Mouse (Mus musculus) yolk sac, embryonic 10.5 days (tissue): ENCODE results near the gene Arih1.
"Not testable (repeated sequence)": the region's sequence is repeated elsewhere in the genome, so short reads cannot be mapped to it uniquely, and the experiment has no call there.

ENCODE experiments used
- DNase-seq: peaks from one replicate; pipeline ENCODE4 v3.0.0-alpha.2; 2017; ENCODE audit warnings: low spot score

Arih1 gene

DNA sequence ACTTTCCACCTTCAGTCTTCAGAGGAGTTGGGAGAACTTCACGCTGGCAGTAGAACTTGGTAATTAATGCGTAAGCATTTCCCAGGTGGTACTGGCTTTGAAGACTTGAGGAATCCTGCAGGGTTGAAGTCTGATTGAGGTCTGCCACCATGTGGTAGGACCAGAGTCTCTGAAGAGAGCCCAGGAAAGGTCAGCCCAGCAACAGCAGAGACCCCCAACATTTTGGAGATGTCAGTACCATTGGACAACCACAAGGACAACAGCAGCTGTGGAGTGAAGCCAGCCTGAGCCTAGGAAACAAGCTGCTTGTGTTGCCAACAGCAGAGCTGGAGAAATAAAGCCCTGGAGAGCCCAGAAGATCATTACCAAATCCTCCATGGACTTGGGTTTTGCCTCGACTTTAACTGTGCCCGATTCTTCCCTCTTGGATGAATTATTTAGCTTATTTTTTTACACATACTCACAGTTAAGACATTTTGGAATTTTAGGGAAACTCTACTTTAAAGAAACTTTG is 27.4 kb downstream of the Arih1 start:
- no peak for DNase-seq

DNA sequence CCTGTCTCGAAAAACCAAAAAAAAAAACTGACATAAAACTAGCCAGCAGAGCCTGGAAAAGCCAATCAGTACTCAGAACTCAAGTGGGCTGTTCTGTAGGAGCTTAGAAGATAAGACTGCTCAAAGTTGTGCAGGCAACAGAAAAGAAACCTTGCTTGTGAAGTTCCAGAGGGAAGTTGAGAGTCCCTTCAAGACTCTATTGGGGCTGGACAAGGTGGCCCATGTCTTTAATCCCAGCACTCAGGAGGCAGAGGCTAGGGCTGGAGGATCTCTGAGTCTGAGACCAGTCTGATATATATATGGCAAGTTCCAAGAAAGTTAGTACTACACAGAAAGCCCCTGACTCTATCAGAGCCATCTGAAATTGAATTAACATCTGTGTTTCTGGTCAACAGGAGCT is 28.0 kb downstream of the Arih1 start:
- no peak for DNase-seq

DNA sequence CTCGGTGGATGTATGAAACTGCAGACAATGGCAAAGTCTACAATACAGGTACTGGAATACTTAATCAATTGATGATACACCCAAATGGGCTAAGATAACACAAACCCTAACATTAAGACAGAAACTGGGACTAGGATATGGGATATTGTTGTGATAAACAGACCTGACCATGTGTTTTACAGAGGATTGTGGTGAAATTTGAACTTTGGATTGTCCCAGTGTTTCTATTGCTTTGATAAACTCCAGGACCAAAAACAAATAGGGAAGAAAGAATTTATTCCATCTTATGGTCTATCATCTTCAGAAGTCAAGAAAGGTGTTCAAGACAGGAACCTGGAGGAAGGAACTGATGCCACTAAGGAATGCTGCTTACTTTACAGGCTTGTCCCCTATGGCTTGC is 28.7 kb downstream of the Arih1 start:
- no peak for DNase-seq

DNA sequence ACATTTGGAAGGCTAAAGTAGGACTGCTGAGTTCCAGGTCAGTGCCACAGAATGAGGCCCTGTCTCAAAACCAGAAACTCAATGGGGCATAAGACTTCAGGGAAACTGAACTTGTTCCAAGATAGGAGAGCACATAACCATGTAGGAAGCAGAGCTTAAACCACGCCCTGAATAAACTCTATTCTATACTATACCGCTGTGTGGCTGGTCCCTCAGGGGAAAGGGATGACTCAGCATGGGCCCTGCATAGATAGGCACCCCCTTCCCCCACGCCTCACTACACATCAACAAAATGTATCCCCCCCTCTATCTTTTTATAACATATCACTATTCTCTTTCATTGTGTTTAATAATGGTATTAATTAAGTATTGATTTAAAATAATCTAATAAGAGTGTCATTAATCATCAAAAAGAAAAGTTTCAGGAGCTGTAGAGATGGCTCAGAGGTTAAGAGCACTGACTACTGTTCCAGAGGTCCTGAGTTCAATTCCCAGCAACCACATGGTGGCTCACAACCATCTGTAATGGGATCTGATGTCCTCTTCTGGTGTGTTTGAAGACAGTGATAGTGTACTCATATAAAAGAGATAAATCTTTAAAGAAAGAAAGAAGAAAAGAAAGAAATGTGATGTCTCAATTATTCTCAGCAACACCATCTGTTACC is 30.9 kb downstream of the Arih1 start:
- no peak for DNase-seq

DNA sequence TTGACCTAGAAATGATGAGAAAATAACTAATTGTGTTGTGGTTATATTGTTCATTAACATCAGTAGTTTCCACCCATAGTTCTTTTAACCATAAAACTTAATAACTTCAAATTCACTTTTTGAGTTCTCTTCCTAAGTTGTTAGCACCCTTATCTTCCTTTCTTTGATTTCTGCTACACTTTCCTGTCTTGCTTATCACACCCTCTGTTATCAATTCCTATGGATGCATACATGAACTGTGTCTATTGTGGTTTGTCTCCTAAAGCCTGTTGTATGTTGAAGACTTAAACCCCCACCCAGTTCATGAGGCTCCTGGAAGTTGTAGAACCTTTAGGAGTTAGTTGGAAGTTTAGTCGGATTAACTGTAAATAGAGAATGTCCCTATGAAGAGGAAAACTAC is 52.7 kb downstream of the Arih1 start:
- no peak for DNase-seq

GRCm38 (mm10) chr9:59431626-59432025 is 54.8 kb downstream of the Arih1 start:
- DNase-seq, result no peak

GRCm38 (mm10) chr9:59420487-59420886 is 65.9 kb downstream of the Arih1 start:
- DNase-seq, result no peak

DNA sequence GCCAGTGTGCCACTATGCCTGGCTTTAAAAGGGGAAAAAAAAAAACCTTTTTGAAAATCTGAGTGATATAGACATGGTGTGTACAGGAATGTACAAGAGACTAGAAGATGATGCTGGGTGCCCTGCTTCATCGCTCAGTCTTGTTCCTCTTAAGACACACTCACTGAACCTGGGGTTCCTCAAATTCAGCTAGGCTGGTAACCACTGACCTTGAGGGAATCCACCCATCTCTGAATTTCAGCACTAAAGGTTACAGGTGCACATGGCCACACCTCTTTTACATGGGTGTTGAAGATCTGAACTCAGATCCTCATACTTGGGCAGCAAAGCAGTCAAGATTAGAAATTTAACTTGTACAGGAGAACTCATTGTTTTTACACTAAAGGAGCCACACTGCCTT is 79.1 kb downstream of the Arih1 start:
- DNase-seq, result no peak

GRCm38 (mm10) chr9:59389086-59389485 is 97.3 kb downstream of the Arih1 start:
- DNase-seq, result peak; percentile 5

DNA sequence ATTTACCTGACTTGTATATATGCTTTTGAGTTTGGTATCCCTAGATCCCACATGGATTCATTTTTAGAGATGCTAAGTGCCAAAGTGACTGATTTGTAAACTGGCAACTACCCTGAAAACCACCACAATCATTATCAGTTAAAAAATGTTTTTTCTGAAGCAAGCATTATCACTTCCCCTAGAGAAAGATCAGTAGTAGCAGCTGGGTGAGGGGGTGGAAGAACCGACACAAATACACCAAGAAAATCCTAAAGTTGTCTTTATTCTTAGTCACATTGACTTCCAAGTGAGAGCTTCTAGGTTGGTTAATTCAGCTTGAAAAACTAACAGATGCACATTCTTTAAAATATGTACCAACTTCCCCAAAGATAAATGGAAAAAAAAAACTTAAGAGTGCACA is 98.1 kb downstream of the Arih1 start:
- no peak for DNase-seq

DNA sequence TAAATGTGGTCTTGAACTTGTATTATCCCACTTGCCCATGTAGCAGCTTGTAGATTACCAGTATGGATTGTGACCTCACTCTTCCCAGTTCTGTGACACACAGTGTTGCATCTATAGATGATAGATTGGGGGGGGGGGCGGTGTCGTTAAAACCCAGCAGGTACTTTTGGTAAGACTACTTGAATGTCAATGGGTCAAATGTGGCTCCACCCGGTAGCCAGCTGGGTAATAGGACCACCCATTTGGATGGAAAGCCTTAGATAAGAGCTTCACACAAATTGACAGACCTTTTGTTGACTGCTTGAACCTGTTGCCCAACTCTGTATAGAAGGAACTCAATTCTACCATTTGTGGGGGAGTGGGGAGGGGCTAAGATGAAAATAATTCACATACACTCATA is 99.0 kb downstream of the Arih1 start:
- no peak for DNase-seq

DNA sequence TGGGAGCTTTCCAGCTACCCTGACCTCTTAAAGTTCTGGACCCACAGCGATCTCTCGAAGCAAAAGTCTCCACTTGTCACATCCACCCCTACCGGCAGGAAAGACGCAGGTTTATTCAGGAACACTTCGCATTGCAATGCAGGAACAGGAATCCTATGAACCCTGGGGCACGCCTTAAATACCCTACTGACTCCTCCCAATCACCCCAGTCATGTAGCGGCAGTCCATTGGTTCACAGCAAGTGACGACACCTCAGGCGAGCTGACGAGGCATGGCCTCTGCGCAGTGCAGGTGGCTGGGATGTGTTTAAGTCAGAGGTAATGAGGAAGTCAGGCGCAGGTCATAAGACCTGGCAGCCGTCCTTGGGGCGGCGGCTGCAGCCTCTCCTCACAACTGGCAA is 110.8 kb downstream of the Arih1 start:
- DNase-seq, result no peak

DNA sequence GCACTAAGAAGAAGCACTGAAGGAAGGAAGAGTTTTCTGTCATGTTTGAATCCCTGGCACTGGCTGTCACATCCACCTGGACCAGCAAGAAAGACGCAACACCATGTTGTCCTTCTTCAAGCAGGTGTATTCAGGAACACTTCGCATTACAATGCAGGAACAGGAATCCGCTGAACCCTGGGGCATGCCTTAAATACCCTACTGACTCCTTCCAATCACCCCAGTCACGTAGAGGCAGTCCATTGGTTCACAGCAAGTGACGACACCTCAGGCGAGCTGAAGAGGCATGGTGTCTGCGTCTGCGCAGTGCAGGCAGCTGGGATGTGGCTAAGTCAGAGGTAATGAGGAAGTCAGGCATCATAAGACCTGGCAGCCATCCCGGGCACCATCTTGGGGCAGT is 116.8 kb downstream of the Arih1 start:
- no peak for DNase-seq

DNA sequence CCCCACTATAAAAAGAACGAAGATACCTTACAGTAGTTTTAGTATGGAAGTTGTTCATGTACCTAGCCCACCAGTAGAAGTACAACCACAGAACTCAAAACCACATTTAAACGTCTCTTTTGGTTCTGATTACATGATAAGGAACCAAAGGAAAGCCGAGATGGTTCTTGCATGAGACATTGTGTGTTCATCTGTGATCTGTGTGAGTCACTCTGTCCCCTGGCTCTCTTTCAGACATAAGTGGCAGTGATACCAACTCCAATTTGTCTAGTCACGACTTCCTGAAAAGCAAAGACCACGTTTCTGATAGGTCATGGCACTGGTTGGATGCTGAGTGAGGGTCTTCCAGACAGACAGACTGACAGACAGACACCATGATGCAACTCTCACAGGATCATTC is 117.2 kb downstream of the Arih1 start:
- DNase-seq, result no peak

DNA sequence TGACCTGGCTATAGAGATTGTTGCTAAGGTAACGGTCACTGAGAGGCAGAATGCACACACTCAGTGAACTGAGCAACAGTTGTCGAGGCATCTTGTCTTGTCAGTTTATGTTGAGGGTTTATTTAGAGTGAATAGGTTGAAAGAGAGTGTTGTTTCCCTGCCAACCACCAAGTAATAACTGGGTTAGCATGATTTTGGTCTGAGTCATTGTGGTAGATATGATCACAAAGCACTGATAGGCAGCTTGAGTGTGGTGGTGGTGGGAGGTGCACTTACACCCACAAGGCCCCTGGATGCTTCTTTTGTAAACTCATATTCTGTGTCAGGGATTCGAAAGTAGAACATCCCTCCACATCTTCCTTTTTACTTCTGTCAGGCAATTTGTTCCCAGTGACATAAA is 125.9 kb downstream of the Arih1 start:
- DNase-seq, result not testable (repeated sequence)

GRCm38 (mm10) chr9:59358041-59358440 is 128.4 kb downstream of the Arih1 start:
- not testable (repeated sequence) for DNase-seq

- DNase-seq, result peak; percentile 94
Observed at GRCm38 (mm10) chr9:59353253-59353639, 133.2 kb downstream of the Arih1 start, which contains the start of gene Bbs4. Gene Bbs4, minus strand, starts transcription at chr9:59353508.

- DNase-seq, result no peak
Observed at GRCm38 (mm10) chr9:59352586-59353252, 133.7 kb downstream of the Arih1 start.

GRCm38 (mm10) chr9:59346176-59346575 is 140.2 kb downstream of the Arih1 start:
- no peak for DNase-seq

- no peak for DNase-seq
Observed at GRCm38 (mm10) chr9:59340002-59340401, 146.4 kb downstream of the Arih1 start.

- no peak for DNase-seq
Observed at GRCm38 (mm10) chr9:59339107-59339506, 147.3 kb downstream of the Arih1 start.

- no peak for DNase-seq
Observed at GRCm38 (mm10) chr9:59338411-59338810, 148.0 kb downstream of the Arih1 start.
